Mouse (Mus musculus): ENCODE measurements at regions not wholly inside any gene's neighbourhood (a gene's known extent, or its start where the extent isn't known, plus 50 kb on each side); places are given as distances from the start of the nearest gene placed in this dataset.
A peak's percentile ranks its signal among the peaks of the same experiment; 100 is the strongest.

GRCm38 (mm10) chr14:110190471-110190870 is 564.5 kb downstream of the Slitrk6 start:
- Histone ChIP-seq H3K27me3 (ENCODE audit: insufficient read depth, low read length) (no peaks in the 10 kb centered on the region), H3K4me1 (ENCODE audit: insufficient read depth) (no peaks in the 10 kb centered on the region), H3K9ac (no peak overlapping the region), H3K36me3 (ENCODE audit: insufficient read depth) (no peaks in the 10 kb centered on the region), H3K27ac (ENCODE audit: low read depth) (no peak overlapping the region), H3K4me3 (ENCODE audit: low read depth, low read length) (no peak overlapping the region), H3K4me2 (no peak overlapping the region), H3K9me3 (ENCODE audit: low read depth, low read length) (no peaks in the 10 kb centered on the region)
- TF ChIP-seq CTCF (IDR thresholded peaks at IDR 0.05; ENCODE audit: low read depth), result no peak
- no peak for DNase-seq
- WGBS, result 60% methylated on average over 3 of the region's 3 CpGs
- no peak for ATAC-seq (ENCODE audit: insufficient read depth)

DNA sequence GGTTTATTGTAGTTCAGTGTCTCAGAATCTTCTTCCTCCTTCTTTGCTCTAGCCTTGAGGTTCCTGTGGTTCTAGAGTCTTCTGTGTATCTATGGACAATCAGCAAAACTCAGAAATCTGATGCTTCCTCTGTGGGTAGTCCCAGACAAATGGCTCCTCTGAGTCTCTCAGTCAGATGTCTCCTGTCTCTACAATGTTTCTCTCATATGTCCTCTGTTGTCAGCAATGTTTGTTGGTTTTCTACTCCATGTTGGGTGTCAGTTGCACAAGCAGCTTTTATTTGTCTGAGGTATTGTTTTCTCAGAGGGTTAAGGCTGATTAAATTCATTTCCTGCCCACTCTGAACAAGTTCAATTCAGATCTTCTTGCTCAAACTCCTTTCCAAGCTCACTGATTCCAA is 575.8 kb downstream of the Slitrk6 start:
- Histone ChIP-seq H3K9ac (no peak overlapping the region), H3K4me3 (ENCODE audit: low read depth, low read length) (no peak overlapping the region), H3K36me3 (ENCODE audit: insufficient read depth) (no peaks in the 10 kb centered on the region), H3K27ac (ENCODE audit: low read depth) (no peak overlapping the region), H3K4me1 (ENCODE audit: insufficient read depth) (no peaks in the 10 kb centered on the region), H3K4me2 (no peak overlapping the region), H3K27me3 (ENCODE audit: insufficient read depth, low read length) (no peaks in the 10 kb centered on the region), H3K9me3 (ENCODE audit: low read depth, low read length) (no peaks in the 10 kb centered on the region)
- TF ChIP-seq CTCF (IDR thresholded peaks at IDR 0.05; ENCODE audit: low read depth), result no peak
- DNase-seq (no peak), ATAC-seq (ENCODE audit: insufficient read depth) (no peak)

DNA sequence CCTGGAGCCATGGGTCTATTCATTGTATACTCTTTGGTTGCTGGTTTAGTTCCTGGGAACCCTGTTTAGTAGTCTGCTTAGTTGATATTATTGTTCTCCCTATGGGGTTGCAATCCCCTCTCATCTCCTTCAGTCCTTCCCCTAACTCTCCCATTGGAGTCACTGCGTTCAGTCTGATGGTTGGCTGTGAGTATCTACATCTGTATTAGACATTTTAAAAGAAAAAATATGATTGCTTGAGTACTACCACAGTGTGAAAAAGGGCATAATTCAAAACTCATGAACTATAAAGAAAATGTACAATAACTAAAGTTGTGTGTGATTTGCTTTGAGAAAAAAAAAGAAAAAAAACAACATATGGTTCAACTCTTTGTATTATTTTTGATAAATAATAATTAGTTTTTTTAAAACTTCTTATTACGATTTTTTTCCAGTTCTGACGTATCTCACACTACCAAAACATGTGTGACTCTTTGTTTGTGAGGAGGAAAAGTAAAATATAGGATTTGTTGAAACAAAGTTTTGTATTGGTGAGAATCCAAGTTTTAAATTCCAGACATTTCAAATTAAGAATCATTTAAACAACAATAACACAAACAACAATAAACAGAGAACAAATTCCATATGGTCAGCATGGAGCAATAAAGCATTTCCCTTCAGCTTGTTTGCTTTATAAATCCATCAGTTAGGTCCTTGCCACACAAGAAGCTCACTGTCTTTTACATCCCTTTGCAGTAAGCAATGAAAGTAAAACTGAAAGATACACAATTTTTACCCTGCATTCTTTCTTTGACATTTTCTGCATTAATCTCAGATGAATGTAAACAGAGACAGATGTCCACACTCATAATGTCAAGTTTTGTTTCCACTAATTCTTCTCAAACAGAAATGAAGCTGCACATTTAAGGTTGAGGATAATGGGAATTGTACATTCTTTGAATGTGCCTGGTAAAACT is 583.5 kb downstream of the Slitrk6 start:
- DNase-seq, result peak; percentile 83
- no peak overlapping the region for H3K4me3 ChIP-seq (ENCODE audit: low read depth, low read length)
- peak overlapping the region; percentile 1; the same call in 1 of the 2 replicates for H3K27ac ChIP-seq (ENCODE audit: low read depth)
- no peak overlapping the region for H3K9ac ChIP-seq
- TF ChIP-seq CTCF (IDR thresholded peaks at IDR 0.05; ENCODE audit: low read depth), result no peak
- no peaks in the 10 kb centered on the region for H3K9me3 ChIP-seq (ENCODE audit: low read depth, low read length)
- H3K4me2 ChIP-seq, result no peak overlapping the region
- ATAC-seq (ENCODE audit: insufficient read depth), result peak; percentile 95
- no peaks in the 10 kb centered on the region for H3K27me3 ChIP-seq (ENCODE audit: insufficient read depth, low read length)
- H3K4me1 ChIP-seq (ENCODE audit: insufficient read depth), result no peaks in the 10 kb centered on the region
- H3K36me3 ChIP-seq (ENCODE audit: insufficient read depth), result no peaks in the 10 kb centered on the region
- WGBS, result 35% methylated on average over 3 of the region's 3 CpGs

- WGBS, result 42% methylated on average over 5 of the region's 5 CpGs
- no peaks in the 10 kb centered on the region for H3K4me1 ChIP-seq (ENCODE audit: insufficient read depth)
- H3K27ac ChIP-seq (ENCODE audit: low read depth), result no peak overlapping the region
- no peaks in the 10 kb centered on the region for H3K9me3 ChIP-seq (ENCODE audit: low read depth, low read length)
- TF ChIP-seq CTCF (IDR thresholded peaks at IDR 0.05; ENCODE audit: low read depth), result no peak
- no peaks in the 10 kb centered on the region for H3K36me3 ChIP-seq (ENCODE audit: insufficient read depth)
- ATAC-seq (ENCODE audit: insufficient read depth) (no peak), DNase-seq (no peak)
- no peak overlapping the region for H3K4me3 ChIP-seq (ENCODE audit: low read depth, low read length)
- H3K4me2 ChIP-seq, result no peak overlapping the region
- no peaks in the 10 kb centered on the region for H3K27me3 ChIP-seq (ENCODE audit: insufficient read depth, low read length)
- H3K9ac ChIP-seq, result no peak overlapping the region
These were observed 586.3 kb downstream of the Slitrk6 start for GRCm38 (mm10) chr14:110168632-110169031.

DNA sequence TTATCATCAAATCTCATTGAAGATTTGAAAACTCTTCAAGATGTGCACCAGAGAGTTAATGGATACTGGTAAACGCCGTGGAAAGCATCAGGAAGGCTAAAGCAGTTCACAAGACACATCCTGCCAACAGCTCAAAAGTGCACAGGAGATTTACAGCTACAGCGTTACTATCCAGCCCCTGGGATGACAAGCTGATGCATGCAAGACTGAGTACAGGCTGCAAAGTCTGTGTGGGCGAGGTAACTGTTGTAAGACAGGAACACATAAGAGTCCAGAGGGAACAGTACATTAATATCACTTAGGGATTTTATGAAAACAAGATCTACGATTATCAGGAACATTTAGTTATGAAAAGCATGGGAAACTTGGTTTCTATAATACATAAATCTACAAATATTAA is 626.7 kb downstream of the Slitrk6 start:
- TF ChIP-seq CTCF (IDR thresholded peaks at IDR 0.05; ENCODE audit: low read depth), result no peak
- WGBS, result 42% methylated on average over 5 of the region's 5 CpGs
- DNase-seq (peak; percentile 7), ATAC-seq (ENCODE audit: insufficient read depth) (no peak)
- Histone ChIP-seq H3K36me3 (ENCODE audit: insufficient read depth) (no peaks in the 10 kb centered on the region), H3K27me3 (ENCODE audit: insufficient read depth, low read length) (no peaks in the 10 kb centered on the region), H3K27ac (ENCODE audit: low read depth) (no peak overlapping the region), H3K9ac (no peak overlapping the region), H3K4me1 (ENCODE audit: insufficient read depth) (no peaks in the 10 kb centered on the region), H3K9me3 (ENCODE audit: low read depth, low read length) (no peaks in the 10 kb centered on the region), H3K4me2 (no peak overlapping the region), H3K4me3 (ENCODE audit: low read depth, low read length) (no peak overlapping the region)

- Histone ChIP-seq H3K36me3 (ENCODE audit: insufficient read depth) (no peaks in the 10 kb centered on the region), H3K4me3 (ENCODE audit: low read depth, low read length) (no peak overlapping the region), H3K9ac (no peak overlapping the region), H3K9me3 (ENCODE audit: low read depth, low read length) (no peaks in the 10 kb centered on the region), H3K27ac (ENCODE audit: low read depth) (peak overlapping the region; percentile 58; the same call in 1 of the 2 replicates), H3K27me3 (ENCODE audit: insufficient read depth, low read length) (no peaks in the 10 kb centered on the region), H3K4me2 (0 out of 2 replicates have a peak overlapping the region, but pooled peaks have one; percentile 4), H3K4me1 (ENCODE audit: insufficient read depth) (no peaks in the 10 kb centered on the region)
- peak; percentile 66 for DNase-seq
- 30% methylated on average over 6 of the region's 6 CpGs for WGBS
- peak; percentile 85; the same call in 1 of the 2 replicates for ATAC-seq (ENCODE audit: insufficient read depth)
- no peak for TF ChIP-seq CTCF (IDR thresholded peaks at IDR 0.05; ENCODE audit: low read depth)
These were observed 628.8 kb downstream of the Slitrk6 start for GRCm38 (mm10) chr14:110125936-110126710.

- Histone ChIP-seq H3K9me3 (ENCODE audit: low read depth, low read length) (no peaks in the 10 kb centered on the region; the same call in 1 of the 2 replicates), H3K36me3 (ENCODE audit: insufficient read depth) (no peaks in the 10 kb centered on the region), H3K9ac (no peak overlapping the region), H3K27me3 (ENCODE audit: insufficient read depth, low read length) (no peaks in the 10 kb centered on the region), H3K4me3 (ENCODE audit: low read depth, low read length) (no peak overlapping the region), H3K4me2 (no peak overlapping the region), H3K27ac (ENCODE audit: low read depth) (no peak overlapping the region), H3K4me1 (ENCODE audit: insufficient read depth) (no peaks in the 10 kb centered on the region)
- DNase-seq (no peak), ATAC-seq (ENCODE audit: insufficient read depth) (no peak)
- 92% methylated on average over 3 of the region's 3 CpGs for WGBS
- TF ChIP-seq CTCF (IDR thresholded peaks at IDR 0.05; ENCODE audit: low read depth), result no peak
These were observed 632.2 kb downstream of the Slitrk6 start for GRCm38 (mm10) chr14:110122710-110123109.

Data from lung, embryonic 14.5 days (tissue).